Mouse (Mus musculus): ENCODE results near the gene Mob3a.
A peak's percentile ranks its signal among the peaks of the same experiment; 100 is the strongest.

Mob3a gene

GRCm38 (mm10) chr10:80701721-80702535 lies at the start of gene Mob3a, which contains the start of gene Izumo4:
TSS of gene Mob3a (minus strand) at chr10:80701977.
TSS of gene Izumo4 (plus strand) at chr10:80702184.
- DNase-seq: peak; percentile 99

- no peak for DNase-seq
Observed at GRCm38 (mm10) chr10:80751188-80751832, 49.5 kb upstream of the Mob3a start.

- DNase-seq: no peak
Observed at GRCm38 (mm10) chr10:80748609-80749008, 46.8 kb upstream of the Mob3a start.

- DNase-seq: peak; percentile 77
Observed at GRCm38 (mm10) chr10:80747410-80747809, 45.6 kb upstream of the Mob3a start.

GRCm38 (mm10) chr10:80744262-80744661 lies 42.5 kb upstream of the Mob3a start:
- DNase-seq: no peak

- peak; percentile 96 for DNase-seq
Observed at GRCm38 (mm10) chr10:80742180-80742978, 40.6 kb upstream of the Mob3a start, which contains the start of gene Ap3d1. TSS of gene Ap3d1 (minus strand) at chr10:80742264.

GRCm38 (mm10) chr10:80741634-80742179 lies 39.9 kb upstream of the Mob3a start:
- no peak for DNase-seq

- no peak for DNase-seq
Observed at GRCm38 (mm10) chr10:80741146-80741545, 39.4 kb upstream of the Mob3a start.

- no peak for DNase-seq
Observed at GRCm38 (mm10) chr10:80738657-80739056, 36.9 kb upstream of the Mob3a start.

GRCm38 (mm10) chr10:80736731-80737130 lies 35.0 kb upstream of the Mob3a start:
- DNase-seq: peak; percentile 55

GRCm38 (mm10) chr10:80732611-80733101 lies 30.9 kb upstream of the Mob3a start:
- no peak for DNase-seq

GRCm38 (mm10) chr10:80727369-80728127 lies 25.8 kb upstream of the Mob3a start:
- DNase-seq: no peak

- DNase-seq: no peak
Observed at GRCm38 (mm10) chr10:80717281-80717680, 15.5 kb upstream of the Mob3a start.

GRCm38 (mm10) chr10:80710834-80711233 lies 9.1 kb upstream of the Mob3a start:
- DNase-seq: no peak

- DNase-seq: no peak
Observed at GRCm38 (mm10) chr10:80705479-80705878, 3.7 kb upstream of the Mob3a start.

- DNase-seq: no peak
Observed at GRCm38 (mm10) chr10:80705033-80705432, 3.3 kb upstream of the Mob3a start.

- peak; percentile 32 for DNase-seq
Observed at GRCm38 (mm10) chr10:80704418-80704817, 2.6 kb upstream of the Mob3a start.

- DNase-seq: peak; percentile 42
Observed at GRCm38 (mm10) chr10:80703643-80704042, 1.9 kb upstream of the Mob3a start.

- peak; percentile 95 for DNase-seq
Observed at GRCm38 (mm10) chr10:80702536-80703390, 986 bp upstream of the Mob3a start.

- DNase-seq: no peak
Observed at GRCm38 (mm10) chr10:80700732-80701131, 1.0 kb downstream of the Mob3a start.

GRCm38 (mm10) chr10:80700038-80700504 lies 1.7 kb downstream of the Mob3a start:
- DNase-seq: no peak

All from cerebellum, adult 11 months (tissue).